Mouse (Mus musculus): ENCODE data around the gene Nckap5. TPM values are rescaled to one million over a fixed set of nuclear protein-coding genes. Genes with fewer than 3 reads are reported as not detected.

Nckap5 gene
- total RNA-seq, 1 experiment from 2014 or later: 114 TPM

- DNase-seq: no peak
Observed at GRCm38 (mm10) chr1:126700978-126701320, 129.7 kb downstream of the Nckap5 start.

GRCm38 (mm10) chr1:126700063-126700977, 130.3 kb downstream of the Nckap5 start:
- no peak for DNase-seq

DNA sequence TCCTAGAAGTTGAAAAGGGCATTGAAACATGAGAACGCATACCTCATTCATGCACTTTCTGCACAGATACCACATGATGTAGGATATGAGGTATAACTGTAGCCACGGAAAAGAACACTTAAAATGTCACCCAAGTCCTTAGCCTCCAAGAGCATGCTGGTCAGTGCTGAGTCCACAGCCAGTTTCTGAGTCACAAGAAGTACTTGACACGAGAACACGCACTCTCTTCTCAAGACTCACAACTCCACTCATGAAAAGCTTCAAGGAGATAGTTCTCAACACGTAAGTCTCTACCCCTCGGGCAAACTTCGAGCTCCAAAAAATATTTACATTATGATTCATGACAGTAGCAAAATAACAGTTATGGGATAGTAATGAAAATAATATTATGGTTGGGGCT, 137.0 kb downstream of the Nckap5 start:
- no peak for DNase-seq

DNA sequence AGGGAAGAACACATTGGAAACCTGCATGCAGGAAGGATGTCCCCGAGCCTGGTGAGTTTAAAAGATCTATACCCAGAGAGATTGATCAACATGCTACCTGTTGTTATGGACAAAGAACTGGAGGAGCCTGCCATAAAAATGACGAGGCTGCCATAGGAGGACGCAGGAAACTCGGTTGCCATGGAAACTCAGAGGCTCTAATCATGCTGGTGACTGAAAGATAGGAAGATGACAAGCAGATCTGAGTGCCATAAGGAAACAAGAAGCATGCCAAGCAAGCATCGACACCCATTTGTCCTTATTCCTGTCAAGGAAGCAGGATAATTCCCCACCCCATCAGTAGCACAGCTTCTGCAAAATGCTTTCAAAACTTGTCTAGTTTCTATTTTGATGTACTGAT, 142.0 kb downstream of the Nckap5 start:
- DNase-seq: no peak

- DNase-seq: no peak
Observed at GRCm38 (mm10) chr1:126686678-126687077, 143.9 kb downstream of the Nckap5 start.

GRCm38 (mm10) chr1:126683621-126684445, 146.8 kb downstream of the Nckap5 start:
- DNase-seq: peak; percentile 46

GRCm38 (mm10) chr1:126681773-126682172, 148.8 kb downstream of the Nckap5 start:
- DNase-seq: no peak

DNA sequence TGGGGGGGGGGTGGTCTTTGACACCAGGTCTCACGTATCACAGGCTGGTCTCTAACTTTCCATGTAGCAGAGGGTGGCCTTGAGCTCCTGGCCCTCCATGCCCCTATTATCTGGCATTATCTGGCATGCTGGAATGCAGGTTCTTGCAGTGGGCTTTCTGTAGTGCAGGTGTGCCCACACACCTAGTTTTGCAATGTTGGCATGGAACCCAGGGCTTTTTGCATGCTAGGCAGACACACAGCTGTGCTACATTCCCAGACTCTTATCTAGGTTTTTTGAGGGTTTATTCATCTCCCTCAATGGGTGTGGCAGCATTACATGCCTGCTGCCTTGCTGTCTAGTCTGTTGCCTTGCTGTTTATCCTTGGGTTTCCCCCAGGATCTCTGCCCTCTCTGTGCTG, 151.3 kb downstream of the Nckap5 start:
- no peak for DNase-seq

- no peak for DNase-seq
Observed at GRCm38 (mm10) chr1:126677280-126677679, 153.3 kb downstream of the Nckap5 start.

GRCm38 (mm10) chr1:126676769-126677168, 153.8 kb downstream of the Nckap5 start:
- DNase-seq: no peak

GRCm38 (mm10) chr1:126675142-126675541, 155.5 kb downstream of the Nckap5 start:
- DNase-seq: no peak

- DNase-seq: no peak
Observed at GRCm38 (mm10) chr1:126673238-126673637, 157.4 kb downstream of the Nckap5 start.

- no peak for DNase-seq
Observed at GRCm38 (mm10) chr1:126670507-126670906, 160.1 kb downstream of the Nckap5 start.

GRCm38 (mm10) chr1:126660098-126660999, 170.2 kb downstream of the Nckap5 start:
- DNase-seq: no peak

- DNase-seq: peak; percentile 12
Observed at GRCm38 (mm10) chr1:126658731-126659130, 171.9 kb downstream of the Nckap5 start.

DNA sequence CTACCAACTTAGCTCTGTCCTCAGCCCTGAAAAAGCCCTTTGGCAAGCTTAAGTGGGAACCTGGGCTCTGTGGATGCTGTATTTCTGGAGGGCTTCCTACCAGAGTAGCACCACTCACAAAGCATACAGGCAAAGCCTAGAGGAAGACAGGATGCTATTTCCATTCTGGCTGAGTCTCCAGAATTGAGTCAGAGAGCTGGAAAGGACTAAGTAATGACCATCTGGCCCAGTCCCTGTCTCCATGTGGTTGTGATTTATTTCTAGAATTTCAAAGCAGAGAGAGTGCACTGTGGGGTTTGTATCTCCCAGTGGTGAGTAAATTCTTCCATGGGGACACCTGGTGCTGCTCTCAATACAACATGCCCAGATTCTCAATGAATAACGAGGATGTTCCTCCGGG, 174.4 kb downstream of the Nckap5 start:
- DNase-seq: no peak

DNA sequence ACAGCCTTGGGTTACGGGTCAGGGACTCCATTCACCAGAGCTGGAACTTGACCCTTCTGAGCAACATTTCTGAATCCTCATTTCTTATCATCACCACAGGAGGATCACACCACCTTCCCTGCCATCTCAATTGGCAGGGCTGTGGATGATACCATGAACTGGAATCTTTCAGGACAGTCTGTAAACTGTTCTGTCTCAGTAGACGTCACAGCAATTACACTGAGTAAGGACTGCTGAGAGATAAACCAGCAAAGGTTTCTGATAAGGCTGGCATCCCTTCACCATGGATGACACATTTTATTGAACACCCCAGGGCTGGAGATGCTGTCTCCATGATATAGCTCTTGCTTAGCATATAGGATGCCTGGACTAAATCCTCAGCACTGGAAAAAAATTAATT, 178.5 kb downstream of the Nckap5 start:
- DNase-seq: no peak

DNA sequence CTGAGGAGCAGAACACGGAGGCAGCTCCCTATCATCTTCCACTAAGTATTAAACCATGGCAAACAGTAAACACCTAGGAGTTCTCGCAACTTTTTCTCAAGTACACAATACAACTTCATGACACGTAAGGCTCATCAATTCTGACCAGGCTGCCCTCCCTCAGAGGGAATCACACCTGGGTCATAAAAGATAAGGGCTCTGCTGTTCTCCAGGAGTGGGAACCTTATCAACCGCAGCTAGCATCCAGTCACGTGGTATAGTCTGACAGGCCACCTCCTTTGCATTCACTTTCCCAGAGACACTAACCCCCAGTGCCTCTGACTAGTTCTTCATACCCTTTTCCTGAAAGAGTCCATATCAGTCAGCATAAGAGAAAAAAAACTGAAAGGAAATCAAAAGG, 179.8 kb downstream of the Nckap5 start:
- no peak for DNase-seq

- DNase-seq: no peak
Observed at GRCm38 (mm10) chr1:126642751-126643150, 187.8 kb downstream of the Nckap5 start.

GRCm38 (mm10) chr1:126639463-126639862, 191.1 kb downstream of the Nckap5 start:
- no peak for DNase-seq

DNA sequence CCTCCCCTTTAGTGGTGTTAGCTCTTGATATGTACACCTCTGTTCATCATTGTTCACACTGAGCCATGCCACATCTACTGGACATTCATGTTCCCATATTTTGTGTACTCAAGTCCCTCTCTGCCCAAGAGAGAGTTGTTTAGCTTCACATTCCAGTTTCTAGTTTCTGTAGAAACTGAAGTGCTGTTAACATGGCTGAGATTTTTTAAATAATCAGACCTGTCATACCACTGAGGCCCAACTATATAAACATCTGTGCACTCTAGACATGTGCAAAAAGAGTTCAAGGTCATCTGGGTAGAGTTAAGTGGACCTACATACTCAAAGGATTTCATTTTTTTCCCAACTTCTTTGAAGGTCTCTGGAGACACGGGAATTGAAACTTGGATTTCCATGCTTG, 193.1 kb downstream of the Nckap5 start:
- no peak for DNase-seq

DNA sequence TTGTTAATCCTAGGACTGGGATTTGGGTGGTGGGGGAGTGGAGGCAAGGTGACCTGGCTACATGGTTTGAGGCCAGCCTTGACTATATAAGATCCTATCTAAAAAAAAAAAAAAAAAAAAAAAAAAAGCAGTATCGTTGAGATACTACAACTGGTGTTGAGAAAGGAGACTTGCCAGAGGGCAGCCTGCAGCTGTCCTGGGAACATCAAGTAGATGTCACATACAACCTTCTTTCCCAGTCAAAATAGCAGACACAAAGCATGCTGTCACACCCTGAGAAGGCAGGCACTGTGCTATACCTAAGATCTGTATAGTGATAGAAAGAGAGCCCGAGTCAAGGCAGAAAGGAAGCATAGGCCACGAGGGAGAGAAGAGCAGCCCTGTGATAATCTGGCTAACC, 204.4 kb downstream of the Nckap5 start:
- DNase-seq: no peak

All from adrenal gland, postnatal 25 days (tissue).